Mouse (Mus musculus): ENCODE results near the gene Selenoh. TPM values are rescaled to one million over a fixed set of nuclear protein-coding genes. Genes with fewer than 3 reads are reported as not detected.

The Selenoh gene
- polyA plus RNA-seq, 1 experiment, result 495 TPM

GRCm38 (mm10) chr2:84622668-84623067 is 47.9 kb downstream of the Selenoh start:
- no peak for TF ChIP-seq GATA1 (IDR thresholded peaks at IDR 0.05; ENCODE audit: low read length)

GRCm38 (mm10) chr2:84619646-84620340 is 50.8 kb downstream of the Selenoh start:
- no peak for TF ChIP-seq GATA1 (IDR thresholded peaks at IDR 0.05; ENCODE audit: low read length)

Other genes starting within 250 kb of the Selenoh start
- gene Calcrl, start 245.4 kb downstream of the Selenoh start, polyA plus RNA-seq (2012), result 0.43 and 1.6 TPM in 2 replicates
- 0.67 and 1.4 TPM in 2 replicates for gene Tfpi, start 194.0 kb downstream of the Selenoh start, polyA plus RNA-seq (2012)
- gene Ctnnd1, start 20.0 kb downstream of the Selenoh start, polyA plus RNA-seq (2012), result 10.8 and 13.2 TPM in 2 replicates
- gene Btbd18, start 11.7 kb downstream of the Selenoh start, polyA plus RNA-seq (2012), result not detected in 2 replicates
- not detected in 2 replicates for gene Gm28635, start 7.3 kb upstream of the Selenoh start, polyA plus RNA-seq (2012)
- gene Med19, start 7.6 kb upstream of the Selenoh start, polyA plus RNA-seq (2012), result 26.7 and 30.6 TPM in 2 replicates
- 3.4 and 5.5 TPM in 2 replicates for gene Tmx2, start 8.4 kb upstream of the Selenoh start, polyA plus RNA-seq (2012)
- 28.6 and 31.5 TPM in 2 replicates for gene Zdhhc5, start 44.4 kb upstream of the Selenoh start, polyA plus RNA-seq (2012)
- 0.71 and 0.84 TPM in 2 replicates for gene Clp1, start 56.6 kb upstream of the Selenoh start, polyA plus RNA-seq (2012)
- 1.4 TPM in 2 replicates for gene Ypel4, start 63.3 kb upstream of the Selenoh start, polyA plus RNA-seq (2012)
- gene Gm19426, start 72.9 kb upstream of the Selenoh start, polyA plus RNA-seq (2012), result 0.11 TPM in 1 of 2 replicates, not detected in the other
- not detected in 2 replicates for gene Serping1, start 104.7 kb upstream of the Selenoh start, polyA plus RNA-seq (2012)
- 1.5 and 5.3 TPM in 2 replicates for gene Ube2l6, start 128.1 kb upstream of the Selenoh start, polyA plus RNA-seq (2012)
- not detected in 2 replicates for gene Smtnl1, start 151.9 kb upstream of the Selenoh start, polyA plus RNA-seq (2012)
- gene Timm10, start 156.2 kb upstream of the Selenoh start, polyA plus RNA-seq (2012), result 13.4 and 17.2 TPM in 2 replicates
- not detected in 2 replicates for gene Slc43a1, start 168.1 kb upstream of the Selenoh start, polyA plus RNA-seq (2012)
- not detected in 2 replicates for gene Rtn4rl2, start 215.9 kb upstream of the Selenoh start, polyA plus RNA-seq (2012)

Data from G1E-ER4 (cell line).